Comparison of ENCODE assay signal across 17 mouse cellular contexts in genomic region chr13:42950056-42950455, GRCm38 (mm10).
"Had no signal": no experiment of that assay in that cellular context is flagged by ENCODE, and none has a peak within 500 bp of the region (broad histone marks: within the 10 kb centered on the region; RNA-seq: fewer than 3 reads in every experiment).

No protein-coding gene starts in this region.

- H3K4me2 ChIP-seq: lung, embryonic 15.5 days; midbrain, embryonic 12.5 days; neural tube, embryonic 12.5 days; stomach, embryonic 15.5 days had no signal

- ATAC-seq: liver, postnatal 0 days; lung, postnatal 0 days; midbrain, embryonic 16.5 days had no signal

- H3K9ac ChIP-seq: liver, postnatal 0 days; lung, embryonic 15.5 days; midbrain, embryonic 12.5 days; neural tube, embryonic 12.5 days; stomach, embryonic 15.5 days had no signal

- H3K27ac ChIP-seq: lung, embryonic 15.5 days; macrophage; midbrain, embryonic 12.5 days; neural tube, embryonic 12.5 days; stomach, embryonic 15.5 days; stomach, postnatal 0 days had no signal

- H3K4me1 ChIP-seq: lung, embryonic 15.5 days; megakaryocyte, embryonic 14.5 days; midbrain, embryonic 12.5 days; neural tube, embryonic 12.5 days; stomach, embryonic 15.5 days had no signal

- H3K9me3 ChIP-seq: lung, embryonic 15.5 days; megakaryocyte, embryonic 14.5 days; midbrain, embryonic 12.5 days; neural tube, embryonic 12.5 days; stomach, embryonic 15.5 days had no signal

- H3K27me3 ChIP-seq: lung, embryonic 15.5 days; midbrain, embryonic 12.5 days; neural tube, embryonic 12.5 days; stomach, embryonic 15.5 days had no signal

- H3K4me3 ChIP-seq: lung, embryonic 15.5 days; megakaryocyte, embryonic 14.5 days; midbrain, embryonic 12.5 days; neural tube, embryonic 12.5 days; stomach, embryonic 15.5 days had no signal

- DNase-seq: liver, postnatal 0 days; lung, adult 2 months; lung, postnatal 14 days; lung, postnatal 36 days; right cerebral cortex, postnatal 14 days; thymus, adult 2 months; thymus, postnatal 25 days; thymus, postnatal 4 days had no signal

- H3K36me3 ChIP-seq: lung, embryonic 15.5 days; midbrain, embryonic 12.5 days; neural tube, embryonic 12.5 days; stomach, embryonic 15.5 days had no signal
